Mouse (Mus musculus): ENCODE data around the gene Mdh1.

The Mdh1 gene

DNA sequence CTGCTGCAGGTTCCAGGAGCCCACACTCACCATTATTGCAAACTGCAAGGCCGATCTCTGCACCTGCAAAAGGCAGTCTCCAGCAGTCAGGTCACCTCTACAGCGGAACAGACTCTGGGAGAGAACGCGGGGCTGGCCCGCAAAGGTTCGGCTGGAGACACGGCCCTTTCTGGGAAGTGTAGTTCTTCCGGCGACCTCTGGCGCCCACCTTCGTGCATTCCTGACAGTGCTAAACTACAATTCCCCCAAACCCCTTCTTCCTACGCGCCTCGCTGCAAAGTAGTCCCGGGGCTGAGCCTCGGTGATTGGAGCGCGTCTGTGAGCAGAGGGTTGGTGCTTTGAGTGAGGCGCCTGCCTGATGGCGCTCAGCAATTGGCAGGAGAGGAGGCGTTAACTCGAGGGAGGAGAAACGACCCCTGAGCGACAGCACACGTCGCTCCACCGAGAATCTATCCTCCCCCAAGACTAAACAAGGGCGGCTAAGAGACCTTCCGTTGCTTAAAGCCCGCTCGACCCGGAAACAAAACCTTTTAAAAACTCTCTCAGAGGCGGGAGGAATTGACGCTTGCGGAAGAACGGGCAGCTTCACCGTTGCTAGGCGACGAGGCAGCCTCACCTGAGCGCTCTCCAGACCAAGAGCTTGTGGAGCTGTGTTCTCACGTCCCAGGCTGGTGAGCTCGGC is at the start of gene Mdh1, which contains the start of gene Wdpcp:
TSS of gene Mdh1 (minus strand) at position 668 of the 682 bp plus-strand sequence.
TSS of gene Wdpcp (plus strand) at position 536 of the 682 bp plus-strand sequence.
- peak; percentile 95 to 98 for DNase-seq (ENCODE audit: low spot score in 2 of 2)

DNA sequence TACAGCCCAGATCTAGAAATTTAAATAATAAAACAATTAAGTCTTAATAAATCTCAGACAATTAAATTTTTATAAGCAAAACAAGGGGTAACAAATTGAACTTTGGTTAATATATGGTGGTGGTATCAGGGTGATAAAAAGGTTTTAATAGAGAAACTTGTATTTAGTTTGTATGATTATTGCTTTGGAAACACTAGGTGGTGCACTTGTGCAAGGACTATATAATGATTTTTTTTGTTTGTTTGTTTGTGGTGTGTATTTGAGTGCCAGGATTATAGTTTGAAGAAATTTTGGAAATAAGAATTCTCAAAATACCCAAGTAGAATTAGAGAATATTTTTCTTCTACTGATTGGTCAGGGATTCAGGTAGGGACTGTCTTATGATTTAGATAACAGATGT is 43.7 kb upstream of the Mdh1 start:
- DNase-seq (ENCODE audit: low spot score in 2 of 2): no peak

DNA sequence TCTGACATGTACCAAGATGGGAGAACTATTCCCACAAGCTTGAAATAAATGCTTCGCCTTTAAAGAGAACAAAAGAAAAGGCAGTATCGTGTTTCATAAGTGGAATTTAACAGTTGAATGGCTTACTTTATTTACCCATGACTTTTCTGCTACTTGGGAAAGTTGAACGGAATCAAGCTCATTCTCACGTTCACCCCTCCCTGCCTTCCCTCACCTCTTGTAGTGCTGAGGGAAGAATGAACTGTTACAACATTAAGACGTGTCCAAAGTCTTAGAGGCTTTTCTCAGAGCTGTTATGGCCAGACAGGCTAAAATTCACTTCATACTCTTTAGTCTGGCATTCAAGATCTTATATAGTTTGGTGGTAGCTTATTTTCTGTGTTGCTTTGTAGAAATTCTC is 30.3 kb upstream of the Mdh1 start:
- DNase-seq (ENCODE audit: low spot score in 2 of 2): no peak

DNA sequence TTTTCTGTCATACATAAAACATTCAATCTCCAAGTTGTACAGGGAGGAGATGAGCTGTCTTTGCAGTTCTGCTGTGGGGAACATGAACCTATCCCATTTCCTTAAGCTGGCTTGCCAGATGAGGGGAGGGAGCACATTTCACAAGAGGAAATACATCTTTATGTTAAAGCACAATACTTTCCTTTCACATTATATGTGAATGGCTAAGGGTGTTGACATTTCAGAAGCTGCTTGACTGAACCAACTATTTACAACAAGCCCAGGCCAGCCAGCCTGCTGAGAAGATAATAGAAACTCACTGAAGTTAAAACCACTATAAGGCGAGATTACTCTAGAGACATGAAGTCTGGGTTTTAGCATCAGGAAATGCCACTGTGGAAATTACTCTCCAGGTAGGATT is 11.1 kb upstream of the Mdh1 start:
- no peak for DNase-seq (ENCODE audit: low spot score in 2 of 2)

DNA sequence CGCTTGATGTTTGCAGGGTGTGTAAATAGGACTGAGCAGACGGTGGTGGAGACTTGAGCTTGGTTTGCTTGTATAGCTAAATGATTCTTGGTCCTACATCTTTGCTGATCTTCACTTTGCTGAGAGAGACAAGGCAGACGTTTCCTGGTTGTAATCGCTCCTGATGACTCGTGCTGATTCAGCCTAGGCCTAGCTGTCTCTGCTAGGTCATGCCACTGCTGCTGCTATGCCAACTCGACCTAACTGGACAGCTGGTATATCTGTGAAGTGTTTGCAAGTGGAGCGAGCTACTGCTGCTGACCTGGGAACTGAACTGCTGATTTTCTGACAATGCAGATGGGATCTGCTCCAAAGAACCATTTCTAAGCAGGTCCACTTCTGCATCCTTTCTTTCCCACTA is 9.3 kb upstream of the Mdh1 start:
- DNase-seq (ENCODE audit: low spot score in 2 of 2): no peak

DNA sequence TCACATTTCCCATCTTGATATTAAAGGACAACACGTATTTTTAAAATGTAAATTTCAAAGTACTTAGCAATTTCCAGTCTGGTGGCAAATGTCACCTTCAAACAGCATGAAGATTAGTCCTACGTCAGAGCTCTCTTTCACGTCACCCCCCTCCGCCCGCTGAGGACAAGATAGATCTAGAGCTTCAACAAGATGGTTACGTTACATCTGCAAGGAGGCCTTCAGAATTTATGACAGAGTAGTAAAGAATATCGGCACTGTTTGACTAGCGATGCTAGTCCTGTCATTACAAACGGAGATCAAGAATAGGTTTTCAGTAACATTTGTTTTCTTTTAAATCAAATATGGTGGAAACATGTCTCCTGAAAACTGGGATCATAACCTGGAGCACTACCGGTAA is 1.2 kb downstream of the Mdh1 start:
- DNase-seq (ENCODE audit: low spot score in 2 of 2): peak; percentile 30 to 39

DNA sequence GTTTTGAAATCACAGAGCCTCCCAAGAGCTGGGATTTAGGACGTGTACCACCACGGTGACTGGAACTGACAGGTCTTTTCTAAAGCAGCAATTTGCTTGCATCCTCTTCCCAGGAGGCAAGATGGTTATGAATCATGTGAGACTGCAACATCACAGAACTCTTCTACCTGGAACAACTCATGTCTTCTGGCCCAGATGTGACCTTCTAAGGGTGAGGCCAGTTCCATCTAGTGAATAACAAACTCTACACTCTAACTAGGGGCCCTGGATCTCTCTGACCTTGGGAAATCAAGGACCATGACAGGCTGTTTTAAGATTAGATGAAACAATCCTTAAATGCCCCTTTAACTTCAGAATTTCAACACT is 2.1 kb downstream of the Mdh1 start:
- DNase-seq (ENCODE audit: low spot score in 2 of 2): no peak

DNA sequence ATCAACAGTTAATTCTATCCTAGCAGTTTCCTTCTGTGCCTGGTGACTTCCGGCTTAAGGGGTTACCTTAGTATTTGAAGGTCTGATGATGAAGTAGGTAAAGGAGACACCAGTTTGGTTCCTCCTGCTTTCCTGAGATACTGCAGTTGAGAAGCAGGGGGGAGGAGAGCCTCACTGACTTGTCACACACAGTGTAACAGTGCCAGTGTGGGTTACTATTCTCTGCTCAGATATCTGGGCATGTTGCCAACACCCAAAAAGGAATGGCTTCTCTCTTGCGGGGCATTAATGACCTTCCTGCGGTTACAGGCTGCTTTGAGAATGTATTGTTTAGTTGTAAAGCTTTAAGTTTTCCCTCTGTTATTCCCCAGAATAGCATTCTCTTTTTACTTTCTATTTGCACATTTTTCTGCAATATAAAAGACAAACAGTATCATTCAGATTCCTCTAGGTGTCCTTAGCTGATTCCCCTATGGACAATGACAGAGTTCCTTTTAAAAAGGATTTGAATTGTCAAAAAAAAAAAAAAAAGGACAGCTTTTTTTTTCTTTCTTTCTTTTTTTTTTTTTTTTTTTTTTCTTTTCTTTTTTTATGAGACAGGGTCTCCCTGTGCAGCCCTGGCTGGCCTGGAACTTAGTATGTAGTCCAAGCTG is 2.6 kb downstream of the Mdh1 start:
- no peak for DNase-seq (ENCODE audit: low spot score in 2 of 2)

DNA sequence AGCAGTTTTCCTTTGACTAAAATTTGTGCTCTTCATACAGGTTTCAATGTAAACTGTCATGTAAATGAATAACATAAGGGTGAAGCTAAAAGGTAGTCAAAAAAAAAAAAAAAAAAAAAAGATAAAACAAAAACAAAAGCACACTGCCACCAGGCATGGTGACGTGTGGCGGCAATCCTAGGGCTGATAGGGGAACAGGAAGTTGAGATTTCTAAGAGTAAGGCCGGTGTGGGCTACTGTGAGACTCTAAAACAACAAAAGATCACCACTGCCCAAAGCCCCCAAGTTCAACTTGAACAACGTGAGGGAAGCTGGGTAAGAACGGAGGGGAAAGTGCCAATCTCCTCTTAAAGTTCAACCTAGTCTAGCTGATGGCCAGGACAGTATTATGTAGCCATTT is 3.2 kb downstream of the Mdh1 start:
- no peak for DNase-seq (ENCODE audit: low spot score in 2 of 2)

DNA sequence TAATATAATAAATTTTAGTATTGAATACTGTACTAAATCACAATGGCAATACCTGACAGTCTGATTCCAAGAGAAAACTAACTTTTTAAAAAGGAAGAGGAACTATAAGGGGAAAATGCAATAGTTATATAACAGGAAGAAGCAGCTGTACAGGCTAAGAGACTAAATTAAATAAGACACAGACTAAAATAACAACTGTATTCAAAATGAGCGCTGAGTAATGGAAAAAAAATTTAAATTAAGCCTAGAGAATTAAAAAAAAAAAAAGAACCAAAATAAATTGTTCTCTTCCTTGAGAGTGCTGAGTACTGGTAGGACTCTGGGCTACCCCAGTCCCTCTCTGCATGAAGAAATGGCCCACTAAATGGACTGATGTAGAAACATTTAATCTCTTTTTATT is 4.4 kb downstream of the Mdh1 start:
- no peak for DNase-seq (ENCODE audit: low spot score in 2 of 2)

DNA sequence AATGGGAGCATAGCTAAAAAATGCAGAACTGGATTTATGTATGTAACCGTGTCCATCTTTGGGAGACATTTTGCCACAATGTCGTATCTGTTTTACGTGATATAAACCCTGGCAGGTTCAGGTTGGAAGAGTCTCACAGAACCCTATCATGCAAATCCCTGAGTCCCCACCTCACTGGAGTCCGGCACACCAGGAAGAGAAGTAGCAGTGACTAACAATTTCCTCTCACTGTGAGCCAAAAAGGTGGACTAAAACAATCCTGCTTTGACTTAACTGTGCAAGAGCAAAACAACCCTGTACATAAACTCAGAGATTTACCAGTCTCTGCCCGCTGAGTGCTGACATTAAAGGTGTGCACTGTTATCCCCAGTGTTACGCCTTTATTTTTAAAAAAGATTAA is 5.2 kb downstream of the Mdh1 start:
- no peak for DNase-seq (ENCODE audit: low spot score in 2 of 2)

DNA sequence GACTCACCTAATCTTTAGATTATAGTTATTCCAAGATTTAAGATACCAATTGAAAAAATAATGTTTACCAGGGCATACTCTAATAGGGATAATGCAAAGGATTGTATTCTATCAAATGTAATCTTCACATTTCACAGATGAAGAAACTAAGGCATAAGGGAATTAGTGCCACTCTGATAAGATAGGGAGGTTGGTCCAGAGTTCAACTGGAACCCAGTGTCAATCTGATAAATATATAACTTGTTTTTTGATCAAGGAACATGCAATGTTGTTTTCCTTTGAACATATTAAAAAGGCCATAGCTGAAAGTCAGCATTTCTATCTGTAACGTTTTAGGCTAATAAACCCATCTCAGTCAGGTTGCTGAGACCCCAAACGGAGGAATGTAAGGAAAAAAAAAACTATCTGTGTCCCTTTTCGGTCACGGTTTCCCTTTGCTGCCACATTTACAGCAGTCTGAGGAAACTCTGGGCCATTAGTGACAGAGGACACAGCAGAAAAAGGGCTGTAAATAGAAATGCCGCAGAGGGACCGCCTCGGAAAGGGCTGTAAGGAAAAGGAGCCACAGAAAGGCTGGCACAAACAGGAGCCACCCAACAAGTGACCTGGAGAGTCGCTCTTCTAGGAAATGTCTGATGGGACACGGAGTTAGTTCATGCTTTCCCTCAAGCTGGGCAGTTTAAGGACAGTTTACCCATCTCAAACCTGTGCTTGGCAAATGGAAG is 7.3 kb downstream of the Mdh1 start:
- no peak for DNase-seq (ENCODE audit: low spot score in 2 of 2)

DNA sequence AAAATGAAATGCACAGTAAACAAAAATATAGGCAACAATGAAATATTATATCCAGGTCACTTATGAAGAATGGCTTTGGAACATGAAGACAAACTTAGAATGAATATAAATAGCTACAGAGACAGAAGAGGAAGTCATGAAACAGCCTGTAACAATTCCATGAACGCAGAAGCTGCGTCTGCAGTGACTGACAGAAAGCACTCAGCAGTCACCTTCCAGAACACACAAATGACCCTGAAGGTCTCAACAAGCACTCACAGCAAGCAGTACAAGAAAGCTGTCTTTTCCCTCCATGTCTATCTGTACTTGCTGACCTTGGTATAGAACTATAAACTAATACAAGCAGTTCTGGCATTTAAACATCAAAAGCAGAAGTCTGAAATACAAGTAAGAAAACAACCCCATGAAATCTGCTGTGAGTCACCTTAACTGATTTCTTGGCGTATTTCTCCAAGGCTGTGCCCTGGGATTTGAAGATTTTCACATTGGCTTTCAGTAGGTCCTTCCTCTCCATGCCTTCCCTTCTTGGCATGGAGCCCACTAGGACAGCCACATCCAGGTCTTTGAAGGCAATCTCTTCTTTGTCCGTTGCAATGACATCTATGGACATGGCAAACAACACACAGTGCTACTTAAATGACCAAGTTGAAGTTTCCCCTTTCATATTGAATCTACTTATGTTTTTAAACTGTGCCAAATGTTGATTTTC is 8.4 kb downstream of the Mdh1 start:
- no peak for DNase-seq (ENCODE audit: low spot score in 2 of 2)

DNA sequence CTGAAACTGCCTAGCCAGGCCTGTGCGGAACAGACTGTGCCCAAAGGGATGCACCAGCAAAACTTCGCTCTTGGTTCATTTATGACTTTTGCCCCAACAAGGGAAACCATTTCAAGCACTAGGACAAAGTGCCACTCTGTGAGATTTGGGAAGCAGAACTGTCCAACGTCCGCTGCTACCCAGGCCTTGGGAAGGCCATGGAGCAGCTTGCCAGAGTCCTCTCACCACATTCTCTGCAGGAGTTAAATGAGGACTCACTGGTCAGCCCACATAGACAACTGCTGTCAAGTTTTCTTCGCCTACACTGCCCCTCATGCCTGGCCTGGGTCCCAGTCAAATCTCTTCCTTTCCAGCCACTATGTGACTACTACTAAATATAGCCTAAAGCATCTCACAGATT is 10.8 kb downstream of the Mdh1 start:
- no peak for DNase-seq (ENCODE audit: low spot score in 2 of 2)

DNA sequence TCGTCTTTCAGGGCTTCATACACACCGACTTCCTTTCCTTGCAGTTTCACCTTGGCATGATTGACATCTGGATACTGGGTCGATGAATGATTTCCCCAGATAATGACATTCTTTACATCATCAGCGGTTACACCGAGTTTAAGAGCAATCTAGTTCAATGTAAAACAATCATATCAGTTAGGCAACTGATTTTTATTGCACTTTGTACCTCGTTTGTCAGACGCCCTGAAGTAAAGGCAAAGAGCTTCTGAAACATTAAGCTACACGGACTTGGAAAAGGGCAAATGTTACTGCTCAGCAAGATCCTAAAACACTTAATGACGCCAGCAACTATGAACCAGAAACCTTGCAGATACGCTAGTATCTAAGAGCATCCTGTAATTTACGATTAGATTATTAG is 12.4 kb downstream of the Mdh1 start:
- no peak for DNase-seq (ENCODE audit: low spot score in 2 of 2)

DNA sequence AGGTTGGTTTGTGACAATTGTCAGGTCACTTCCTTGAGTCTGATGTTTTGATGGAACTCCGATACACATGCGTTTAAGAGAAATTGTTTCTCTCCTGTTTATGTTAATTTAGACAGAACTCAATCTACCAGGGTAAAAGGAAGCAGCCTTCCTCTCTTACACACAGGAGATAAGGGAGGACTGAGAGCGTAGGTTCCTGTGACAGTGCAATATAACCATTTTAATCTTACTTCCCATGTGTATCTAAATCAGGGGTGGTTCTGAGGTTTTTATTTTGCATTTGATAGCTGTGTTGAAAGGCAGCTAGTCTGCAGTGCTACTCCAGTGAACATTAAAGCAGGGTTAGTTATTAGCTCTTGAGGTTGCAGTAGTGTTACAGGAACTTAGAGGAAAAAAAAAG is 20.1 kb downstream of the Mdh1 start:
- no peak for DNase-seq (ENCODE audit: low spot score in 2 of 2)

DNA sequence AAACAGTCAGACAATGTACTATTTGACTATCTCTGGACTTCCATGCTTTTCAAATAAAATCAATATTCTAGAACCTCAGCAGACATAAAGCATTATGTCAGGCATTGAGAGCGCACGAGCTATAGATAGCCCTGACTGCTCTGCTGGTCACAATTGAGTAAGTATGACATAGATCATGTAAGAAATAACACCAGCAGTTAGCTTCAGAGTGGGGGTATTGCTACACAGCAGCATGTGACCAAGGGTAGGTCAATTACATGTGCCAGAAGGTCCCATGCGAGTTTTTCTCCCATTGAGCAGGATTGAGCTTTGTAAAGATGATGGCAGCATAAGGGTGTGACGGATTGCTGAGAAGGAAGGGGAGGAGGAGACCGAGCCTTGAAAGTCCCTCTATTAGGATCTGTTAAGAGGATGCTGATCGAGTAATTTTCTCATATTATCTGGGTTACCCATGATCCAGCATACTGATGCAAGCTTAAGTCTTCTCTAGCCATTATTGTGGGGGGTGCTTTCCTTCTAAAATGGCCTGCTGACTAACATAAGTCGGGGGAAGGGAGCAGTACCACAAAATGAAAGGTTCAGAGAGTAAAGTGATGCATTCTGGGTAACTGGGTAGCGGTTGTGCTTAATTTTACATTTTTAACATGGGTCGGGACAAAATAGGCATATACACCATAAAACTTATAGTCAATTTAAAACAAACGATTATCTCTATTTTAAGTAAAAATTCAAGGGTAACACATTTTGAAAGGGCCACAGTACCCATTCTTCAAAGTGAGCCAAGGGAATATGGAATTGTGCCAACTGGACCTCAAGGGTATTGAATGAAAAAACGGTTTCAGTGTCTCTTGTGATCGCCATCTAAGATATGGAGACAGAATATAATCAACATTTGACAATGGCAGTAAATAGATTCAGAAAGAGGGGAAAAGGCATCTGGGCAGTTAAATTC is 21.7 kb downstream of the Mdh1 start:
- no peak for DNase-seq (ENCODE audit: low spot score in 2 of 2)

DNA sequence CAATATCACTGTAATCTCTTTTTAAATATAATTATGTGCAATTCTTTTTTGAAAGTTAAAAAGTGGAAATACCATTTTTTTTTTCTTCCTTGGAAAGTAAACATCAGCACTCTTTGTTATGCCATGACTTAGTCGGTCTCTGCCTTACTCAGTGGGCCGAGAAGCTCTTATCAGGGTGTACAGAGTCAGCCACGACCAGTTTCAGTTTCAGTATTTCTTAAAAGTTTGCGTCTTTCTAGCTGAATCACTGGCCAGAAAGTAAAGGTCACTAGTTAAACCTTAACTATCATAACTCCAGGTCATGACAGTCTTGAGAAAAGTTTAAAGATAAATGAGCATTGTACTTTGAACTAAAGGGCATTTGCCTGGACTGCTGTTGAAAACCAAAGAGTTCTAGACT is 22.4 kb downstream of the Mdh1 start:
- no peak for DNase-seq (ENCODE audit: low spot score in 2 of 2)

DNA sequence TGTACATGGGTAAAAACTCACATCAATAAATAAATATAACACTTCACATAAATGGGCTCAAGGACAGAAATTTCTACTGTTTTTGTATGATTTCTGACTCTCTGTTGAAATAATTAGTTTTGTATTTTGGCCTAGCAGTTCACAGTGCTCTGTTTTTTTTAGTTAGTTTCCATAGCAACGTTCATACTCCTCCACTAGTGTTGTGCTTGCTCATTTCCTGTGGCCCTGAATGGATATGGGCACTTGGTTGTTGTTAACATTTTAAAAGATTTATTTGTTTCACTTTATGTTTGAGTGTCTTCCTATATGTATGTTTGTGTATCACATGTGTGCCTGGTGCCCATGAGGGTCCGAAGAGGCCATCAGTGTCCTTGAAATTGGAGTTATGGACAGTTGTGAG is 23.1 kb downstream of the Mdh1 start:
- DNase-seq (ENCODE audit: low spot score in 2 of 2): no peak

DNA sequence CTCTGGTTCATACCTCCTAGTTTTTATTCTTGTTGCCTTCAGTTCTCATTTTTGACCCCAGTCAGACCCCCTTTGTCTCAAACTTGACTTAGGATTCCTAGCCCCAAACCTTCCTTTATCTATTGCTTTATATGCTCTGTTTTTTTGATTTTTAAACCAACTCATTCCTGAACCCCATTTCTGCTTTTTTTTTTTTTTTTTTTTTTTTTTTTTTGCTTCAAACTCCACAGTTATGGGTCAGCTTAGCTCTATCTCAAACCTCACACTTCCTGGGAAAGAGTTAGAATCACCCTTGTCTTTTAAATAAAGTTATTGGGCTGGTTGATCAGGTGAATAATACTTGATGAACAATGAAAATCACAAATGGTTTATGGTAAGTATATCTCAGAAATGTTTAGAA is 24.6 kb downstream of the Mdh1 start:
- DNase-seq (ENCODE audit: low spot score in 2 of 2): no peak

DNA sequence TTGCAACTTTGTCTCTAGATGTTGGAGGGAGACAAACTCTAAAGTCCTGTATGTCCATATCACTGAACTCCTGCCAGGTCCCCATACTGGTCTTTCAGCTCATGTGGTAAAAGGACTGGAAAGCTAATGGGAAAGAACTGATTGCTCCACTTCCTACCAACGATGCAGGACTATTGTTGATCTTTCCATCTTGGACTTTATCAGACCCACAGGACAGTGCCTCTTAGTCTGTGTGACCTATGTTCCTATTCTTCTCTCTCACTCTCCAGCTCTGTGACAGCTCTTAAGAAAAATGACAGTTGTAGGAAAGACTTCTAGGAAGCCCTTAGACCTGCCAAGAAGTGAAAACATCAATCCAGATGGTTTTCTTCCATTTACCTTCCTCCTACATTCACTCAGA is 25.5 kb downstream of the Mdh1 start:
- DNase-seq (ENCODE audit: low spot score in 2 of 2): no peak
